Mouse (Mus musculus) gastrocnemius, postnatal 36 days (tissue): Measurements from ENCODE around the gene Grip2. TPM values are rescaled to one million over a fixed set of nuclear protein-coding genes. Genes with fewer than 3 reads are reported as not detected.

Experiments used
- DNase-seq, 2 experiments: peaks; one replicate each; pipeline ENCODE4 v3.0.0; 2022
- intact Hi-C: fragments of 180-260 bp; cut with DNase I; formaldehyde crosslinking; loops from one replicate; pipeline ENCODE4 v1.15.1; 2025
- total RNA-seq, 2 experiments: library from RNA; stranded (reverse); gene quantifications; 2 replicates each; pipeline ENCODE4 v1.2.3; 2021

Grip2 gene
- total RNA-seq, 2 experiments from 2014 or later, result 2.4 to 3.3 TPM

DNA sequence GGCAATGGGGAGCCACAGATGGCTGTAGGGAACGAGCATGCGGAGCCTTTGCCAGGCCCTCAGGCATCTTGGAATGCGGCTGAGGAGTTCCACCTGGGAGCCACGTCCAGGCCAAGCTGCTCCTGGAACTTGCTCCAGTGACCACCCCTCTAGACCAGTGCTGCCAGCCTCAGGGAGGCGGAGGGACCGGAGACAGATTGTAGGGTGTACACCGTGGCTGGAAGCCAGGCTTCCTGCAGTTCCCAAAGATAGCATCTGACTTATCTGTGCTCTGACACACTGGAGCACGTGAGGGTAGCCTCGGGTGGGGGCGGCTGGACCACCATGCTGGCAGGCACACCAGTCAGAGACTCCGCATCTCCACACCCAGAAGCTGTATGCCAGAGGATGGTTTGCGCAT, 28.6 kb downstream of the Grip2 start:
- intact Hi-C loops, result no loop called here
- no peak for DNase-seq

DNA sequence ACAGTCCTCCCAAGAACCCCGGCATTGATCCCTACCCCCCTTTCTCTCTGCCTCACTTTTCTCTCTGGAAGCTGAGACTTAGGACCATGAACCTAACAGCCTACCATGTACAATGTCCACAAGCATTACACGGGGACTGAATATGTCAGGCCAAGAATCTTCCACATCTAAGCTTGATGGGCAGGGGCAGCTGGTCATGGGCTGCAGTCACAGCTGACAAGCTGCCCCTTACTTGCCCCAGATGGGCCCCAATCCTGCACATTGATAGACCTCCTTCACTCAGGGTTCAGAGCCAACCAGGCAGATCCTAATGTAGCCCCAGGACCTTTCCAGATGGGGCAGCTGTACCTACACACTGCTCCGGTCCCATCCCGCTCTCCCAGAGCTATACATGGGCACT, 30.3 kb downstream of the Grip2 start:
- DNase-seq, result no peak
- intact Hi-C loops, result no loop called here

GRCm38 (mm10) chr6:91796064-91796463, 31.0 kb downstream of the Grip2 start:
- intact Hi-C loops, result no loop called here
- DNase-seq, result no peak

DNA sequence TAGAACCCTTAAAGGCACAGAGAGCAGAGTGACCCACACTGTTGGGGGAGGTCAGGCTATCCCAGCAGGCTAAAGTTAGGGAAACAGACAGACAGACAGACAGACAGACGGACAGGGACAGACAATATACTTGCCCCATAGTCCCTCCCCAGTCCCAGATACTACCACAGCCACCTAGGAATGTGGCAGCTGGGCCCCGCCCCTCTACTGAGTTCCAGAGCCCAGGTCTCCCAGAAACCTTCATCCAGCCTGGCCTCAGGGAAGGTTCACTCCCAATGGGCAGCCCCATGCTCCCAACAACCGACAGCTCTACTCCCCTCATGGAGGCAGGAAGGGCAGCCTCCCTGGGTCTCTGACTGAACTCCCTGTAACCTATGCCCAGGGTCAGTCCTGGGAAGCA, 31.4 kb downstream of the Grip2 start:
- intact Hi-C loops, result no loop called here
- no peak for DNase-seq

DNA sequence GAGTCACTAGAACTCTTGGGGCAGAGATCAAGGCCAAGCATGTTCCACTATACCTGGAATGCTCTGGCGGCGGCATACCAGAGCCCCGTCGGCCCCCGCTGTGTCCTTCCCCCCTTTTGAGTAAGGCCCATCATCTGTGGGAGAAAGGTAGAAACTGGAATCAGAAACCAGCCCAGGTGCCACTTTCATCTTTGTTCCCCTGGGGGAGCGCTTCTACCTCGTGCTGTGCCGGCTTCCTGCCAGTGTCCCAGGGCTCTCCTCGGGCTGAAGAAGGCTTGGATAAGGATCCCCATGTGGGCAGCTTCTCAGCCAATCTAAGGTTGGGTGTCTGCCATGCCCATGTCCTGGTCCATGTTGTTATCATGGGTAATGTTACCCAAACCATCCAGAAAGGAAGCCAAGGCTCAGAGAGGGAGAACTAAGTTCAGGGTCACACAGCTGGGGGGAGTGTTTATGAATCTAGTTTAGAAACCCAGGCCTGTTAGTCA, 38.7 kb downstream of the Grip2 start:
- intact Hi-C loops, result no loop called here
- DNase-seq, result no peak

- peak; percentile 52 to 59 for DNase-seq
- intact Hi-C loops, result no loop called here
Measured at GRCm38 (mm10) chr6:91785018-91785417, 42.0 kb downstream of the Grip2 start.

GRCm38 (mm10) chr6:91779206-91779605, 47.8 kb downstream of the Grip2 start:
- intact Hi-C loops, result no loop called here
- DNase-seq, result peak in 1 of 2 experiments; percentile 33

DNA sequence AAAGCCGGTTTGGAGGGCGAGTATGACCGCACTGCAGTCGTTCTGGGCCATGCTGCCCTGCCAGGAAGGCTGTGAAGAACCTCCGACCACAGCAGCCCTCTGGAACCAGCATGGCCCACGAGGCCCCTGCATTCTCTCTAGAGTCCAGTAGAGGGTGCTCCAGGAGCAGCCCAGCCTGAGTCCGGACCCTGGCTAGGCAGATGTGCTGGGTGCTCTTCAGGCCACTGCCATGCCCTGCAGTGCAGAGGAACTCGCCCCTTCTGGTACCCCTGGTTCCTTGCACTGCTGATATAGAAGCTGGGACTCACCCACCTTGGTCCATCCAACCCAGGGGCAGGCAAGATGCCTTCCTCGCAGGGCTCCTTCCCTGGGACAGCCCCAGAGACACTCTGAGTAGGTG, 50.5 kb downstream of the Grip2 start:
- intact Hi-C loops, result loop anchor here (1.0 kb wide), 1 partner anchor 77 kb away; no protein-coding TSS in a partner anchor
- DNase-seq, result peak; percentile 51

DNA sequence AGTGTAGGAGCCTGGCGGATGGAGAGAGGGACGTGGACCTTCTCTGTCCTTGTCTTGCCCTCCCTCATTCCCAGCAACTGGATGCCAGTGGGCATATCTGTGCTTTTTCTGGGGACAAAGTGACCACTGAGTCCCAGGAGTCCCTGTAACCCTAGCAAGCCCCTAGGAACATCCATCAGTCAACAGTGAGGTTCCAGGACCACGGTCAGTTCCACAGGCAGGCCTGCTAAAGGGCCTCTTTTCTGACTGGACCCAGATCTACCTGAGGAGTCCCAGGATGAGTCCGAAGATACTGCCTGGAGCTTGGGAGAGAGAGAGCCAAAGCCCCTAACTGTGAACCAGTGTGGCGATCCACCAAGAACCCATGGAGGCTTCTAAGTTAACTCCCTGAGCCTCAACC, 53.1 kb downstream of the Grip2 start:
- no peak for DNase-seq
- intact Hi-C loops, result no loop called here

GRCm38 (mm10) chr6:91767550-91767949, 59.5 kb downstream of the Grip2 start:
- DNase-seq, result no peak
- intact Hi-C loops, result no loop called here

DNA sequence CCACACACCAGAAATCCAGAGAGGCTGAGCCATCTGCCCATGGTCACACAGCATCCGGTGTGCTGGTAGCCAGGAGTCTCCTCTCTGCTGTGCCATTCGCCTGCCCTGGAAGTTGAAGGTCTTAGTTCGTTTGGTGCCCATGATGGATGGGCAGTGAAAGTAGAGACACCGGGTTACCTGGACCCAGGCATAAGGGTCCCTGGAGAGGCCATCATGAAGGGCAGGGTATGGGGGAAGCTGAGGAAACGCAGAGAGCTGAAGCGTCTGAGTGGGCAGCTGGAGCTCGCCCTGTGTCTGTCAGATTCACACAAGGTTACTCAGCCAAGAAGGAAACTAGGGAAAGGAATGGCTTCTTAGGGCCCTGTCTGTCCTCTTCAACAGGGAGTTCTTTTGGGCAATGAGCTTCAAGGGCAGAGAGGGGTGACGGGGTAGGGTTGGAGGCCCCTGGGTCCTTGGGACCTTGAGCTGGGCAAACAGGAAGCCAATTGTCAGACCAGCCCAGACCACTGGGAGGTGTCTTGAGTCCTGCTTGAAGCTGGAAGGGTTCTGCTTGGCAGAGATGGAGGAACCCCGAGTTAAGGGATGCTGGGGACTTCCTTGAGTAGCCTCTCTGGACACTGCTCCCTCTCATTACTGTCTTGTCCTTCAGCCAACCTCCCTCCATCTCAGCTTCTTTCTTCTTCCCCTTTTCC, 64.9 kb downstream of the Grip2 start:
- intact Hi-C loops, result no loop called here
- DNase-seq, result no peak

GRCm38 (mm10) chr6:91754845-91755244, 72.2 kb downstream of the Grip2 start:
- DNase-seq, result no peak
- intact Hi-C loops, result no loop called here

DNA sequence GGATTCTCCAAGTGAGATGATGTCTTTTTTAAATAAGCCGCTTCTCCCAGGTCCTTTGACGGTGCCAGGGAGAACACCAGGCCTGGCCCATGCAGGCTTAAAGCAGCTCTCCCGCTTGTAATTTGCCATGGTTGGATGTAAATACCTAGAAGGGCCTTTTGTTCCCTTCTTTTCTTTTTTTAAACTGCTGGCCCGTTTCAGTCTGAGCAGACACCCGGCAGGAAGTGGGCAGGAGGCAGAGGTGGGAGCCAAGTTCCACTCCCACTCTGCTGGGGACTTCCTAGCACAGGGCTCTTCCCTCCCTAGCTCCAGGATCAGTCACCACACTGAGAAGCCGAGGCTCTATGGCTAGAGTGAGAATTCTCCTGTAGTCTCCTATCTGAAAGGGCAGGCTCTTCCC, 73.0 kb downstream of the Grip2 start:
- intact Hi-C loops, result no loop called here
- no peak for DNase-seq

GRCm38 (mm10) chr6:91752884-91753283, 74.2 kb downstream of the Grip2 start:
- no peak for DNase-seq
- intact Hi-C loops, result no loop called here

DNA sequence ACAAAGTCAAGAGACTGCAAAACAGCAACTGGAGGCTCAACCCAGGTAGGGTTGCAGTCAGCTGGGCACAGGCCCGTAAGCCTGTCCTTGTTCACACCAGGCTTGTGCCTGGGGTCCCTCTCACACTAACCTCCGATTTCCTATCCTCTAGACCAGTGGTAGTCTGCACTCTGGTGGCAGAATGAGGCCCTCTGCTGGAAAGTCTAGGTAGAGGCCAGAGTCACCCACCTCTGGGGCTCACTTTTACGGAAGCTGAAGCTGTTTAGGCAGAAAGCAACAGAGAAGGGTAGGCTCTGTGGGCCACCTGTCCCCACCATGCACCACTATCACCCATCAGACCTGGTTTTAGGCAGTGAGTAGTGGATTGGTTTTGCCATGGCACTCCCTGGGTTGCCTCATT, 76.1 kb downstream of the Grip2 start:
- DNase-seq, result no peak

GRCm38 (mm10) chr6:91746776-91747175, 80.3 kb downstream of the Grip2 start:
- no peak for DNase-seq
- intact Hi-C loops, result no loop called here

More for the DNA sequence above, 76.1 kb downstream of the Grip2 start:
- intact Hi-C loops, result no loop called here

DNA sequence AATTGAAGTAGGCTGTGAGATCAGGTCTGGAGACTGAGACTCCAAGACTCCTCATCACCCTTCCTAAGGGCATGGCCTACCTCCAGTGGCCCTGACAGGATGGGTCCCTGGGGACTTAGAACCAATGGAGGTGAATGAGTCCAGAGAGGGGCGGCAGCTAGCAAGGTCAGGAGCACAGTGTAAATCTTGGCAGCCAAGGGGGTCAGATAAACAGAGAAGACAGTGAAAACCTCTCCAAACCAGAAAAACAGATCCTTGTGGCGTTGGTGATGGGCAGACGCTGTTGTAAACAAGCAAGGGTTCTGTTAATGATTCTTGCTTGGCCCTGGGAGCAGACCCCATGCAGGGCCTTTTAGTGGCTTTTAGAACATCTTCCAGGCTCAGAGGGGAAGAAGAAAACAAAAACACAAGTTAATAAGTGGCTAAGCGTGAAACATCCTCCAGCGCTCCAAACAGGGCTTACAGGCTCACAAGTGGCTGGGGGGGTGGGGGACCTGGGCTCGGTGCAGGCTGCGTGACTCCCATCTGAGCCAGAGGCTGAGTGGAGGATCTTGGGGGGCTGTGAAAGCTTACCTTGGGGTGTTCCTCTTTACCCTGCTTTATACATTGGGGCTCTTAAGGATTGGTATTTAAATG, 81.0 kb downstream of the Grip2 start:
- DNase-seq, result no peak
- intact Hi-C loops, result no loop called here

DNA sequence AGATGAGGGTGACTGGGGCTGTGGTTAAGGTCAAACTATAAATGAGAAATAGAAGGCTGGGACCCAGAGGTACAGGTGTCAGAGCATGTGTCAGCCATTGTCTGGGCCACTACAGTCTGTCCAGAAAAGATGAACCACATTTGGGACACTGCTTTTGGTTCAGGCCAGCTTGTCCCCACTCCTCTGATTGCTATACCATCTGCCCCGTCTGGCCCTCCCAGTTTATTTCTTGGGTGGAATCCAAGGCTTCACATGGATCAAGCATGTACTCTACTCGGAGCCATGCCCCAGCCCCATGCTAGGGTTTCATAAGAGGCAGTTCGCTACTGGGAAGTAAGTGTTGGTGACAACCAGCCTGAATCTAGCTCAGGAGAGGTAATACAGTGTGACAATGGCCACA, 81.8 kb downstream of the Grip2 start:
- intact Hi-C loops, result no loop called here
- DNase-seq, result no peak

DNA sequence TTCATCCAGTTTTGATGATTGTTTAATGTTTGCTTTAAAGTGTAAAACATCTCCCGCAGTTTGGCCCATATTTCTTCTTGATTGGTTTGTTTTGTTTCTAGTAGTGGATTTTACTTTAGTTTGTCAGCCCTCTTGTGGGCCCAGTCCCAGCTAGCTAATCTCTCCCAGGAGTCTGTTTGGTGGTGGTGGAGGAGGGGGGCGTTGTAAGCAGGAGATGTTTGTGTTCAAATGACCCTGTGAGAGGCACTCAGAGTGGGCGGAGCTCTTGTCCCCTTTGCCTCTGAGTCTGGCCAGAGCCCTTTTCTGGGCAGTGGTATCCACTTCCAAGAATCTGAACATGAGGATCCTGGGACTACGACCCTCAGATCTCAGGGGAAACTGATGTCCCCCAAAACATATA, 83.2 kb downstream of the Grip2 start:
- intact Hi-C loops, result no loop called here
- no peak for DNase-seq

GRCm38 (mm10) chr6:91742995-91743394, 84.1 kb downstream of the Grip2 start:
- DNase-seq, result no peak
- intact Hi-C loops, result no loop called here

DNA sequence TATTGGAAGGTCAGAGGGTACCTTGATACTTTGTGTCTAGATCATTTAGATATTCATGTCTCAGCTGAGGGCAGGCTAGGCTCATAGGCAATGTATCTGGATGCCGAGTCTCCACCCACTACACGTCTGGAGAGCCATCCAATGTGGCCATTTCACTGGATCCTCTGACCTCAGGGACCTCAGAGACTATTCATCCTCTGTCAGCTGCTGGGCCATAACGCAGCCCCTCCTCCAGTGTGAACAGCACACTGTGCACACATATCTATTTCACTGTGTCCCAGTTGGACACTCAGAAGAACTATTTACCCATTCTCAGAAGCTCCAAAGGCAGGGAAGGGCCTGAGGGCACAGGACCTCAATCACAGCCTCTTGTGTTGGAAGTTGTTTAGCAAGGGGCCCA, 84.6 kb downstream of the Grip2 start:
- DNase-seq, result no peak
- intact Hi-C loops, result no loop called here

DNA sequence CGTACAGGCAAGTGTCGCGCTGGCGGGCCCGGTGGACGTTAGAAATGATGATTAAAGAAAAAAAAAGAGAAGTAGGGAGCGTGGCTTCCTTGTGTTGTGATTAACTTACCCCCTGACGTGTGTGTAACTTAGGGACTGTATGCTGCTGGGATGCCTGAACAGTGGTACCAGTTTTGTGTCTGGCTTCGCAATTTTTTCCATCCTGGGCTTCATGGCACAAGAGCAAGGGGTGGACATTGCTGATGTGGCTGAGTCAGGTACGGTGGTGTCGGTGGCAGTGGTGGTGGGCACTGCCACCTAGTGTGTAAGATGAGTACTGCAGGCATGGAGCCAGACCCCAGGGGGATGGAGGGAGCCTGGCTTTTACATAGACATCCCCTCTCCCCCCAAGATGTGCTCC, 86.0 kb downstream of the Grip2 start:
- peak; percentile 40 to 55 for DNase-seq
- intact Hi-C loops, result loop anchor here (1.0 to 2.0 kb wide), 3 partner anchors 56 to 214 kb away; partner anchors contain the start of gene Slc6a6
